Mouse (Mus musculus) intestine, embryonic 15.5 days (tissue): Measurements from ENCODE around the gene Wdcp. TPM values are rescaled to one million over a fixed set of nuclear protein-coding genes. Genes with fewer than 3 reads are reported as not detected.

Experiments used
- ATAC-seq: fragments of 200-750 bp; cut with Nextera tagmentation; 2 replicates; pipeline ENCODE4 v1.8.0; 2017; ENCODE audit warnings: moderate TSS enrichment, moderate library complexity
- H3K27ac ChIP-seq: fragments of 300-500 bp; sonication (generic); 2 replicates; pipeline ENCODE4 v1.5.1; 2015; ENCODE audit warnings: mild to moderate bottlenecking, inconsistent platforms
- H3K27me3 ChIP-seq: fragments of 300-500 bp; sonication (generic); replicated peaks from 2 replicates; pipeline ENCODE4 v1.6.1; 2015; ENCODE audit warnings: inconsistent platforms
- H3K36me3 ChIP-seq: fragments of 300-500 bp; sonication (generic); 2 replicates; pipeline ENCODE4 v1.6.1; 2015; ENCODE audit warnings: inconsistent platforms
- H3K4me1 ChIP-seq: fragments of 300-500 bp; sonication (generic); replicated peaks from 2 replicates; pipeline ENCODE4 v1.6.1; 2015; ENCODE audit warnings: inconsistent platforms
- H3K4me2 ChIP-seq: fragments of 300-500 bp; sonication (generic); replicated peaks from 2 replicates; pipeline ENCODE4 v1.6.1; 2015; ENCODE audit warnings: mild to moderate bottlenecking, inconsistent platforms
- H3K4me3 ChIP-seq: fragments of 300-500 bp; sonication (generic); replicated peaks from 2 replicates; pipeline ENCODE4 v1.5.1; 2015; ENCODE audit warnings: inconsistent platforms
- H3K9ac ChIP-seq: fragments of 300-500 bp; sonication (generic); 2 replicates; pipeline ENCODE4 v1.6.1; 2015; ENCODE audit warnings: inconsistent platforms
- H3K9me3 ChIP-seq: fragments of 300-500 bp; sonication (generic); 2 replicates; pipeline ENCODE4 v1.6.1; 2016; ENCODE audit warnings: inconsistent platforms
- WGBS: fragments of 180-500 bp; shearing (Covaris S2); methylation state at CpG from one replicate; pipeline ENCODE4 v1.1.7; 2015; 5-methylcytosine and 5-hydroxymethylcytosine counted together
- polyA plus RNA-seq: library from polyadenylated mRNA; unstranded; fragments of >200 nt; fragmentation: Nextera tagmentation; extraction: Ambion mirVana; gene quantifications from 2 replicates; pipeline ENCODE4 v1.2.1, GENCODE M21; 2015

Wdcp gene
- polyA plus RNA-seq, 1 experiment from 2014 or later: 15.7 TPM

GRCm38 (mm10) chr12:4905946-4906345 is 62.8 kb downstream of the Wdcp start:
- WGBS: 76% methylated on average over 7 of the region's 7 CpGs
- H3K36me3 ChIP-seq: no peaks in the 10 kb centered on the region
- H3K9me3 ChIP-seq: no peaks in the 10 kb centered on the region
- 0 out of 2 replicates have a peak overlapping the region, but pooled peaks have one; percentile 79 for H3K4me3 ChIP-seq
- no peak overlapping the region for H3K27ac ChIP-seq
- H3K27me3 ChIP-seq: no peaks in the 10 kb centered on the region
- ATAC-seq: no peak
- no peak overlapping the region for H3K9ac ChIP-seq
- no peaks in the 10 kb centered on the region for H3K4me1 ChIP-seq
- H3K4me2 ChIP-seq: peak overlapping the region; percentile 90

- Histone ChIP-seq H3K4me1 (no peaks in the 10 kb centered on the region), H3K27me3 (no peaks in the 10 kb centered on the region), H3K4me3 (peak overlapping the region; percentile 79), H3K4me2 (peak overlapping the region; percentile 90), H3K9me3 (no peaks in the 10 kb centered on the region), H3K36me3 (no peaks in the 10 kb centered on the region), H3K27ac (no peak overlapping the region), H3K9ac (peak overlapping the region; percentile 80; the same call in 1 of the 2 replicates)
- no peak for ATAC-seq
- WGBS: 40% methylated on average over 7 of the region's 7 CpGs
Measured at GRCm38 (mm10) chr12:4906476-4906875, 63.4 kb downstream of the Wdcp start.

- peak within 1 kb of the TSS; percentile 79 for H3K4me3 ChIP-seq
- H3K9me3 ChIP-seq: no peaks in the 10 kb centered on the region
- H3K27ac ChIP-seq: peak within 1 kb of the TSS; percentile 95
- no peaks in the 10 kb centered on the region for H3K4me1 ChIP-seq
- WGBS: under 1% methylated on average over 125 of the region's 125 CpGs
- peak; percentile 96 for ATAC-seq
- peak within 1 kb of the TSS; percentile 90 for H3K4me2 ChIP-seq
- no peaks in the 10 kb centered on the region for H3K36me3 ChIP-seq
- no peaks in the 10 kb centered on the region for H3K27me3 ChIP-seq
- H3K9ac ChIP-seq: peak within 1 kb of the TSS; percentile 80
Measured at GRCm38 (mm10) chr12:4906951-4907906, 64.1 kb downstream of the Wdcp start, which contains the start of gene Ubxn2a. TSS of gene Ubxn2a (minus strand) at chr12:4907705.

- Histone ChIP-seq H3K36me3 (no peaks in the 10 kb centered on the region), H3K9me3 (no peaks in the 10 kb centered on the region), H3K9ac (no peak overlapping the region), H3K27ac (no peak overlapping the region), H3K4me2 (no peak overlapping the region), H3K27me3 (no peaks in the 10 kb centered on the region), H3K4me3 (no peak overlapping the region), H3K4me1 (no peaks in the 10 kb centered on the region)
- 87% methylated on average over 7 of the region's 7 CpGs for WGBS
- ATAC-seq: no peak
Measured at GRCm38 (mm10) chr12:4908391-4908790, 65.3 kb downstream of the Wdcp start.

Other genes starting within 250 kb of the Wdcp start
- 0.14 TPM in 2 replicates for gene Fam228a, start 104.9 kb upstream of the Wdcp start, polyA plus RNA-seq
- 1.7 TPM in 2 replicates for gene Pfn4, start 74.3 kb upstream of the Wdcp start, polyA plus RNA-seq
- gene Fam228b, start 74.0 kb upstream of the Wdcp start, polyA plus RNA-seq: 1.2 and 1.8 TPM in 2 replicates
- 203 and 231 TPM in 2 replicates for gene Sf3b6, start 25.8 kb upstream of the Wdcp start, polyA plus RNA-seq
- 8.7 and 9.7 TPM in 2 replicates for gene Fkbp1b, start 1.7 kb upstream of the Wdcp start, polyA plus RNA-seq
- gene Mfsd2b, start 31.1 kb downstream of the Wdcp start, polyA plus RNA-seq: 1.1 and 1.4 TPM in 2 replicates
- gene Ubxn2a, start 64.4 kb downstream of the Wdcp start, polyA plus RNA-seq: 33.8 and 35.3 TPM in 2 replicates
- gene Atad2b, start 74.0 kb downstream of the Wdcp start, polyA plus RNA-seq: 7.7 and 9.4 TPM in 2 replicates